Mouse (Mus musculus) kidney, adult 2 months (tissue): ENCODE data around the gene Mob3b. TPM values are rescaled to one million over a fixed set of nuclear protein-coding genes. Genes with fewer than 3 reads are reported as not detected.
A peak's percentile ranks its signal among the peaks of the same experiment; 100 is the strongest.

Experiments used
- DNase-seq: peaks from one replicate; pipeline ENCODE4 v3.0.0; 2021
- H3K27ac ChIP-seq: fragments of 200-500 bp; 2 replicates; pipeline ENCODE4 v1.5.1; 2012; ENCODE audit warnings: low read depth, low read length, control low read depth, inconsistent platforms; ENCODE audit not compliant: insufficient read depth
- H3K27me3 ChIP-seq: fragments of 200-500 bp; replicated peaks from 2 replicates; pipeline ENCODE4 v1.6.1; 2012; ENCODE audit warnings: mild to moderate bottlenecking, moderate library complexity, low read length, inconsistent platforms; ENCODE audit not compliant: control insufficient read depth, insufficient read depth
- H3K36me3 ChIP-seq: fragments of 200-500 bp; 2 replicates; pipeline ENCODE4 v1.6.1; 2012; ENCODE audit warnings: mild to moderate bottlenecking, moderate library complexity, low read length, inconsistent platforms; ENCODE audit not compliant: control insufficient read depth, insufficient read depth
- H3K4me1 ChIP-seq: fragments of 200-500 bp; 2 replicates; pipeline ENCODE4 v1.6.1; 2011; ENCODE audit warnings: low read length; ENCODE audit not compliant: control insufficient read depth, insufficient read depth
- H3K4me3 ChIP-seq: fragments of 200-500 bp; 2 replicates; pipeline ENCODE4 v1.5.1; 2011; ENCODE audit warnings: mild to moderate bottlenecking, low read depth, low read length, control low read depth; ENCODE audit not compliant: insufficient read depth
- CTCF ChIP-seq: fragments of 200-500 bp; conservative IDR thresholded peaks from 2 replicates; pipeline ENCODE4 v1.5.1; 2011; ENCODE audit warnings: low read depth, mild to moderate bottlenecking, control low read depth, low read length, moderate library complexity, mixed read lengths; ENCODE audit not compliant: insufficient read depth, insufficient read length
- POLR2A ChIP-seq: fragments of 200-500 bp; IDR thresholded peaks from one replicate; pipeline ENCODE4 v1.6.1; 2011; ENCODE audit warnings: low read depth, low read length, control low read depth
- WGBS: fragments of 180-500 bp; shearing (Covaris S2); methylation state at CpG from one replicate; pipeline ENCODE4 v1.1.7; 2018; 5-methylcytosine and 5-hydroxymethylcytosine counted together
- polyA plus RNA-seq: library from polyadenylated mRNA; depleted of rRNA; stranded (reverse); fragments of >200 nt; gene quantifications from 2 replicates; pipeline ENCODE4 v1.2.3, GENCODE M21; 2012

Mob3b gene
- polyA plus RNA-seq, 1 experiment: 11.8 TPM

- Histone ChIP-seq H3K4me1 (peaks cover 36% of the 10 kb centered on the region), H3K27ac (peak overlapping the region; percentile 51; the same call in 1 of the 2 replicates), H3K4me3 (no peak overlapping the region), H3K27me3 (no peaks in the 10 kb centered on the region), H3K36me3 (no peaks in the 10 kb centered on the region)
- peak; percentile 38 for DNase-seq
- no peak for TF ChIP-seq POLR2A
- no peak for TF ChIP-seq CTCF
- WGBS: 66% methylated on average over 8 of the region's 8 CpGs
Measured at GRCm38 (mm10) chr4:35003550-35004326, 153.5 kb downstream of the Mob3b start.

- H3K27me3 ChIP-seq: no peaks in the 10 kb centered on the region
- H3K27ac ChIP-seq: no peak overlapping the region
- TF ChIP-seq CTCF: no peak
- no peak for TF ChIP-seq POLR2A
- WGBS: 93% methylated on average over 7 of the region's 7 CpGs
- no peak overlapping the region for H3K4me3 ChIP-seq
- peaks cover 18% of the 10 kb centered on the region for H3K4me1 ChIP-seq
- no peak for DNase-seq
- no peaks in the 10 kb centered on the region for H3K36me3 ChIP-seq
Measured at GRCm38 (mm10) chr4:34996616-34997015, 160.7 kb downstream of the Mob3b start.

GRCm38 (mm10) chr4:34993639-34993975 is 163.7 kb downstream of the Mob3b start:
- Histone ChIP-seq H3K36me3 (no peaks in the 10 kb centered on the region), H3K27ac (peak overlapping the region; percentile 37; the same call in 1 of the 2 replicates), H3K27me3 (no peaks in the 10 kb centered on the region), H3K4me1 (peaks cover 22% of the 10 kb centered on the region), H3K4me3 (no peak overlapping the region)
- DNase-seq: no peak
- WGBS: 46% methylated on average over 6 of the region's 6 CpGs
- no peak for TF ChIP-seq CTCF

GRCm38 (mm10) chr4:34992866-34993638 is 164.2 kb downstream of the Mob3b start:
- Histone ChIP-seq H3K36me3 (no peaks in the 10 kb centered on the region), H3K4me1 (peaks cover 22% of the 10 kb centered on the region), H3K4me3 (no peak overlapping the region), H3K27ac (no peak overlapping the region), H3K27me3 (no peaks in the 10 kb centered on the region)
- no peak for TF ChIP-seq CTCF
- TF ChIP-seq POLR2A: no peak
- peak; percentile 67 for DNase-seq
- WGBS: 45% methylated on average over 22 of the region's 22 CpGs

GRCm38 (mm10) chr4:34991891-34992865 is 165.1 kb downstream of the Mob3b start:
- no peaks in the 10 kb centered on the region for H3K27me3 ChIP-seq
- no peak for TF ChIP-seq POLR2A
- TF ChIP-seq CTCF: no peak
- no peak overlapping the region for H3K27ac ChIP-seq
- no peaks in the 10 kb centered on the region for H3K36me3 ChIP-seq
- WGBS: 82% methylated on average over 22 of the region's 22 CpGs
- no peak overlapping the region for H3K4me3 ChIP-seq
- peaks cover 23% of the 10 kb centered on the region for H3K4me1 ChIP-seq
- no peak for DNase-seq

GRCm38 (mm10) chr4:34991116-34991515 is 166.2 kb downstream of the Mob3b start:
- WGBS: 42% methylated on average over 10 of the region's 10 CpGs

More at GRCm38 (mm10) chr4:34991116-34991515, 166.2 kb downstream of the Mob3b start:
- TF ChIP-seq CTCF: no peak
- no peak for TF ChIP-seq POLR2A
- no peak overlapping the region for H3K4me3 ChIP-seq
- H3K36me3 ChIP-seq: no peaks in the 10 kb centered on the region
- peak; percentile 93 for DNase-seq
- peak overlapping the region; percentile 75 for H3K27ac ChIP-seq
- peaks cover 29% of the 10 kb centered on the region for H3K4me1 ChIP-seq
- no peaks in the 10 kb centered on the region for H3K27me3 ChIP-seq
